Mouse (Mus musculus) kidney, adult 2 months (tissue): ENCODE data around the gene Gm17949.

Source experiments
- CTCF ChIP-seq: fragments of 200-500 bp; conservative IDR thresholded peaks from 2 replicates; pipeline ENCODE4 v1.5.1; 2011; ENCODE audit warnings: low read depth, mild to moderate bottlenecking, control low read depth, low read length, moderate library complexity, mixed read lengths; ENCODE audit not compliant: insufficient read depth, insufficient read length
- POLR2A ChIP-seq: fragments of 200-500 bp; IDR thresholded peaks from one replicate; pipeline ENCODE4 v1.6.1; 2011; ENCODE audit warnings: low read depth, low read length, control low read depth

- TF ChIP-seq POLR2A: no peak
- TF ChIP-seq CTCF: no peak
Observed at GRCm38 (mm10) chr17:56962642-56963405, 48.4 kb upstream of the Gm17949 start.
